Mouse (Mus musculus) embryonic facial prominence, embryonic 10.5 days (tissue): ENCODE results near the gene Prmt1. TPM values are rescaled to one million over a fixed set of nuclear protein-coding genes. Genes with fewer than 3 reads are reported as not detected.

Experiments
- DNase-seq: peaks from one replicate; pipeline ENCODE4 v3.0.0-alpha.2; 2017; ENCODE audit warnings: low spot score
- H3K27ac ChIP-seq: fragments of 300-500 bp; sonication (generic); replicated peaks from 2 replicates; pipeline ENCODE4 v1.5.1; 2016; ENCODE audit warnings: mild to moderate bottlenecking
- H3K27me3 ChIP-seq: fragments of 300-500 bp; sonication (generic); replicated peaks from 2 replicates; pipeline ENCODE4 v1.6.1; 2016; ENCODE audit warnings: low read depth, mild to moderate bottlenecking; ENCODE audit not compliant: poor library complexity, severe bottlenecking
- H3K36me3 ChIP-seq: fragments of 300-500 bp; sonication (generic); replicated peaks from 2 replicates; pipeline ENCODE4 v1.6.1; 2016; ENCODE audit warnings: mild to moderate bottlenecking, moderate library complexity
- H3K4me1 ChIP-seq: fragments of 300-500 bp; sonication (generic); 2 replicates; pipeline ENCODE4 v1.6.1; 2016
- H3K4me3 ChIP-seq: fragments of 300-500 bp; sonication (generic); 2 replicates; pipeline ENCODE4 v1.5.1; 2016; ENCODE audit warnings: mild to moderate bottlenecking, moderate library complexity
- H3K9me3 ChIP-seq: fragments of 300-500 bp; sonication (generic); 2 replicates; pipeline ENCODE4 v1.6.1; 2016; ENCODE audit warnings: mild to moderate bottlenecking
- WGBS: fragments of 180-500 bp; shearing (Covaris S2); methylation state at CpG from one replicate; pipeline ENCODE4 v1.1.7; 2016; 5-methylcytosine and 5-hydroxymethylcytosine counted together
- microRNA-seq: library from miRNA; unstranded; fragments of <30 nt; microRNA quantifications from one replicate; pipeline ENCODE4, GENCODE M21; 2017
- polyA plus RNA-seq: library from polyadenylated mRNA; unstranded; fragments of >200 nt; fragmentation: Nextera tagmentation; extraction: Ambion mirVana; gene quantifications from 2 replicates; pipeline ENCODE4 v1.2.1, GENCODE M21; 2016

The Prmt1 gene
- polyA plus RNA-seq, 1 experiment from 2014 or later: 991 TPM

- no peak overlapping the region for H3K27ac ChIP-seq
- 56% methylated on average over 14 of the region's 14 CpGs for WGBS
- peaks cover 34% of the 10 kb centered on the region for H3K4me1 ChIP-seq
- no peaks in the 10 kb centered on the region for H3K9me3 ChIP-seq
- peaks cover 43% of the 10 kb centered on the region for H3K27me3 ChIP-seq
- no peaks in the 10 kb centered on the region for H3K36me3 ChIP-seq
- no peak for DNase-seq
- no peak overlapping the region for H3K4me3 ChIP-seq
Measured at GRCm38 (mm10) chr7:44953561-44953960, 32.8 kb downstream of the Prmt1 start.

- Histone ChIP-seq H3K4me1 (peaks cover 34% of the 10 kb centered on the region), H3K27me3 (peaks cover 50% of the 10 kb centered on the region), H3K4me3 (peak overlapping the region; percentile 63), H3K27ac (peak overlapping the region; percentile 71), H3K9me3 (no peaks in the 10 kb centered on the region), H3K36me3 (no peaks in the 10 kb centered on the region)
- peak; percentile 95 for DNase-seq
- 6% methylated on average over 24 of the region's 24 CpGs for WGBS
Measured at GRCm38 (mm10) chr7:44952611-44953306, 33.6 kb downstream of the Prmt1 start.

- H3K36me3 ChIP-seq: no peaks in the 10 kb centered on the region
- WGBS: under 1% methylated on average over 10 of the region's 10 CpGs
- peaks cover 50% of the 10 kb centered on the region for H3K27me3 ChIP-seq
- no peak overlapping the region; the same call in 1 of the 2 replicates for H3K27ac ChIP-seq
- H3K4me3 ChIP-seq: peak overlapping the region; percentile 63
- H3K4me1 ChIP-seq: peaks cover 28% of the 10 kb centered on the region
- DNase-seq: peak; percentile 64
- no peaks in the 10 kb centered on the region for H3K9me3 ChIP-seq
Measured at GRCm38 (mm10) chr7:44951960-44952359, 34.4 kb downstream of the Prmt1 start.

- Histone ChIP-seq H3K9me3 (no peaks in the 10 kb centered on the region), H3K4me1 (peaks cover 19% of the 10 kb centered on the region), H3K27ac (no peak overlapping the region), H3K27me3 (peaks cover 50% of the 10 kb centered on the region), H3K36me3 (no peaks in the 10 kb centered on the region), H3K4me3 (0 out of 2 replicates have a peak overlapping the region, but pooled peaks have one; percentile 18)
- 82% methylated on average over 6 of the region's 6 CpGs for WGBS
- DNase-seq: no peak
Measured at GRCm38 (mm10) chr7:44949922-44950321, 36.4 kb downstream of the Prmt1 start.

- no peak for DNase-seq
- 85% methylated on average over 7 of the region's 7 CpGs for WGBS
- peaks cover under 1% of the 10 kb centered on the region; the same call in 1 of the 2 replicates for H3K27me3 ChIP-seq
- H3K27ac ChIP-seq: no peak within 1 kb of the TSS
- no peaks in the 10 kb centered on the region for H3K4me1 ChIP-seq
- no peaks in the 10 kb centered on the region for H3K9me3 ChIP-seq
- H3K4me3 ChIP-seq: 0 out of 2 replicates have a peak within 1 kb of the TSS, but pooled peaks have one; percentile 11
- H3K36me3 ChIP-seq: no peaks in the 10 kb centered on the region
Measured at GRCm38 (mm10) chr7:44942904-44943303, 43.5 kb downstream of the Prmt1 start, which contains the start of gene Tsks. Gene Tsks, plus strand, starts transcription at chr7:44943204.

GRCm38 (mm10) chr7:44938680-44939079 is 47.7 kb downstream of the Prmt1 start:
- Histone ChIP-seq H3K4me1 (no peaks in the 10 kb centered on the region), H3K36me3 (no peaks in the 10 kb centered on the region), H3K9me3 (no peaks in the 10 kb centered on the region; the same call in 1 of the 2 replicates), H3K4me3 (no peak overlapping the region), H3K27me3 (no peaks in the 10 kb centered on the region; the same call in 1 of the 2 replicates), H3K27ac (no peak overlapping the region)
- DNase-seq: no peak
- 90% methylated on average over 4 of the region's 4 CpGs for WGBS

GRCm38 (mm10) chr7:44929204-44930151 is 56.9 kb downstream of the Prmt1 start, which contains the start of gene Ap2a1:
Gene Ap2a1, minus strand, starts transcription at chr7:44929496.
- Histone ChIP-seq H3K4me1 (peaks cover 20% of the 10 kb centered on the region), H3K27me3 (no peaks in the 10 kb centered on the region), H3K9me3 (no peaks in the 10 kb centered on the region), H3K36me3 (peaks cover 23% of the 10 kb centered on the region), H3K4me3 (peak within 1 kb of the TSS; percentile 99), H3K27ac (peak within 1 kb of the TSS; percentile 90)
- under 1% methylated on average over 84 of the region's 84 CpGs for WGBS
- DNase-seq: peak; percentile 100

GRCm38 (mm10) chr7:44928570-44928969 is 57.8 kb downstream of the Prmt1 start:
- WGBS: 3% methylated on average over 1 of the region's 1 CpGs

More at GRCm38 (mm10) chr7:44928570-44928969, 57.8 kb downstream of the Prmt1 start:
- Histone ChIP-seq H3K27ac (peak overlapping the region; percentile 90), H3K4me1 (peaks cover 20% of the 10 kb centered on the region), H3K36me3 (peaks cover 32% of the 10 kb centered on the region), H3K4me3 (peak overlapping the region; percentile 99), H3K9me3 (no peaks in the 10 kb centered on the region), H3K27me3 (no peaks in the 10 kb centered on the region)
- no peak for DNase-seq

Small RNAs within 50 kb of the gene (microRNA-seq; reads per million reads assigned to microRNA genes)
- 1.5 reads per million for gene Mir7054

Other genes starting within 250 kb of the Prmt1 start
- gene Vrk3, start 238.2 kb downstream of the Prmt1 start, polyA plus RNA-seq: 37.5 and 39.3 TPM in 2 replicates
- gene Zfp473, start 235.5 kb downstream of the Prmt1 start, polyA plus RNA-seq: 3.6 and 4.2 TPM in 2 replicates
- gene Nup62, start 170.5 kb downstream of the Prmt1 start, polyA plus RNA-seq: 169 and 173 TPM in 2 replicates
- 1.0 and 1.5 TPM in 2 replicates for gene Il4i1, start 170.2 kb downstream of the Prmt1 start, polyA plus RNA-seq
- gene Atf5, start 169.9 kb downstream of the Prmt1 start, polyA plus RNA-seq: 3.2 and 3.6 TPM in 2 replicates
- gene Akt1s1, start 137.6 kb downstream of the Prmt1 start, polyA plus RNA-seq: 92.2 and 95.4 TPM in 2 replicates
- gene Tbc1d17, start 137.5 kb downstream of the Prmt1 start, polyA plus RNA-seq: 77.2 and 82.7 TPM in 2 replicates
- 34.4 and 36.3 TPM in 2 replicates for gene Pnkp, start 129.4 kb downstream of the Prmt1 start, polyA plus RNA-seq
- 514 and 525 TPM in 2 replicates for gene Ptov1, start 116.8 kb downstream of the Prmt1 start, polyA plus RNA-seq
- 135 and 146 TPM in 2 replicates for gene Med25, start 93.9 kb downstream of the Prmt1 start, polyA plus RNA-seq
- 17.6 and 20.1 TPM in 2 replicates for gene Fuz, start 90.5 kb downstream of the Prmt1 start, polyA plus RNA-seq
- gene Ap2a1, start 57.1 kb downstream of the Prmt1 start, polyA plus RNA-seq: 75.1 and 77.1 TPM in 2 replicates
- 0.14 and 0.30 TPM in 2 replicates for gene Tsks, start 43.4 kb downstream of the Prmt1 start, polyA plus RNA-seq
- gene Cpt1c, start 11.7 kb downstream of the Prmt1 start, polyA plus RNA-seq: 18.5 and 18.8 TPM in 2 replicates
- gene Irf3, start 11.1 kb upstream of the Prmt1 start, polyA plus RNA-seq: 70.3 and 77.5 TPM in 2 replicates
- 87.0 and 90.7 TPM in 2 replicates for gene Bcl2l12, start 12.1 kb upstream of the Prmt1 start, polyA plus RNA-seq
- 46.2 and 47.9 TPM in 2 replicates for gene Scaf1, start 29.8 kb upstream of the Prmt1 start, polyA plus RNA-seq
- 18.8 and 20.3 TPM in 2 replicates for gene Rras, start 31.4 kb upstream of the Prmt1 start, polyA plus RNA-seq
- gene Prr12, start 66.3 kb upstream of the Prmt1 start, polyA plus RNA-seq: 13.4 and 14.9 TPM in 2 replicates
- 70.8 and 74.7 TPM in 2 replicates for gene Nosip, start 75.9 kb upstream of the Prmt1 start, polyA plus RNA-seq
- gene Prrg2, start 76.1 kb upstream of the Prmt1 start, polyA plus RNA-seq: 23.3 and 24.4 TPM in 2 replicates
- gene Rcn3, start 105.7 kb upstream of the Prmt1 start, polyA plus RNA-seq: 144 and 156 TPM in 2 replicates
- 6.0 and 7.0 TPM in 2 replicates for gene Fcgrt, start 117.3 kb upstream of the Prmt1 start, polyA plus RNA-seq
- gene Rps11, start 137.9 kb upstream of the Prmt1 start, polyA plus RNA-seq: 1,885 and 1,917 TPM in 2 replicates
- gene Rpl13a, start 142.2 kb upstream of the Prmt1 start, polyA plus RNA-seq: 1,273 and 1,282 TPM in 2 replicates
- 0.31 TPM in 1 of 2 replicates, not detected in the other for gene Gm45713, start 149.7 kb upstream of the Prmt1 start, polyA plus RNA-seq
- gene Flt3l, start 149.9 kb upstream of the Prmt1 start, polyA plus RNA-seq: 0.97 and 1.8 TPM in 2 replicates
- gene Pih1d1, start 167.7 kb upstream of the Prmt1 start, polyA plus RNA-seq: 99.6 and 103 TPM in 2 replicates
- gene Aldh16a1, start 168.0 kb upstream of the Prmt1 start, polyA plus RNA-seq: 65.3 and 71.7 TPM in 2 replicates
- gene Slc17a7, start 177.4 kb upstream of the Prmt1 start, polyA plus RNA-seq: 0.74 and 1.2 TPM in 2 replicates
- gene Gfy, start 193.0 kb upstream of the Prmt1 start, polyA plus RNA-seq: 0.10 and 0.29 TPM in 2 replicates
- not detected in 2 replicates for gene Pth2, start 194.4 kb upstream of the Prmt1 start, polyA plus RNA-seq
- 0.62 and 0.67 TPM in 2 replicates for gene Ccdc155, start 218.3 kb upstream of the Prmt1 start, polyA plus RNA-seq
- gene Dkkl1, start 225.6 kb upstream of the Prmt1 start, polyA plus RNA-seq: 1.2 and 2.0 TPM in 2 replicates
- 394 and 421 TPM in 2 replicates for gene Tead2, start 229.2 kb upstream of the Prmt1 start, polyA plus RNA-seq